Mouse (Mus musculus) cerebellum, adult 18-20 months (tissue): ENCODE data around the gene Fam222a.

Experiments
- DNase-seq, 2 experiments: peaks; one replicate each; pipeline ENCODE4 v3.0.0; 2021

Fam222a gene

GRCm38 (mm10) chr5:114560533-114560936, 7.3 kb upstream of the Fam222a start:
- no peak for DNase-seq

DNA sequence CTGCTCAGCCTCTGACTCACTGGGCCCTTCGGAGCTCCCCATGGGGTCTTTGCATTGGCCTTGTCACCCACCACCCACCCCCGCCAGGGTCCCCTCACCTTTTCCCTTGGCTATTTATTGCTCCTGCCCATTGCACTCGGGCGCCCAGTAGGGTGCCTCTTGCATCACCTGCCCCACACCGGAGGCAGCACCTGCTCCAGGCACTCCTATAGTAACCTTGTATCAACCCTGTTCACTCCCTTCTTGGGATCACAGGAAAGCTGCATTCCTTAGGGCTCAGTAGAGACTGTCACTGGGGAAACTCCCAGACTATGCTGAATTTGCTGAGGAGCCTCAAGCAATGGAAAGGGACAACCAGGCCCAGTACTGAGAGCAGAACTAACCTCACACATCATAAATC, 6.9 kb upstream of the Fam222a start:
- no peak for DNase-seq

DNA sequence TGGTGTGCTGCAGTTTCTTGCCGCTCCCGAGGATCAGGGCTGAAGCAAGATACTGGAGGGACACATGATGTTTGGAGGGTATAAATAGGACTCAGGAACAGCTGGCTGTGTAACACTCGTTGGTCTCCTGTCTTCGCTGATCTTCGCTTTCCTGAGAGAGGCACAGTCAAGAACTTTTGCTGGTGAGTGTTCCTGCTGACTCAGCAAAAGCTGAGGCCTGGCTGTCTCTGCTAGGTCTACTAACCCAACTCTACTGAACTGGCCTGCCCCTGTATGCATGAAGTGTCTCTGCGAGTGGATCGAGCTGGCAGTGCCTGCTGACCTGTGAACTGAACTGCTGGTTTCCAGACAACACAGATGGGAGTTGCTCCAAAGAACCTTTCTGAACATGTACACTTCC, 3.8 kb upstream of the Fam222a start:
- DNase-seq: no peak

- peak; percentile 50 to 69 for DNase-seq
Observed at GRCm38 (mm10) chr5:114565305-114565704, 2.5 kb upstream of the Fam222a start.

DNA sequence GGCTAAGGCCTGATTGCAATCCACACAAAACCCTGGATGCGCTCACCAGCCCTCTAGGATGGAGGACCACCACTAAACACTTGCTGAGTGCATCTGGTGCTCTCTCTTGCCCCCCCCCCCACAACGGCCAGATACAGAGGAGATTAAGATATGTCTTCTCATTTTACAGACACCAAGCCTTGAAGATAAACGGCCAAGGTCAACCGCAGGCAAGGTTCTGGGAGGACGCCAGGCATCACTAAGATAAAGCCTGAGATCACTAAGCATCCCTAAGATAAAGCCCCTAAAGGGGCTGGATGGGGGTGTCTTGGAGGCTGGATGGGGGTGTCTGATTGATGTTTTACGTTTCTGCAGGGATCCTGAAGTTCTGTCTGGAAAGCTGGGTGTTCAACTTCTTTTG, 2.1 kb upstream of the Fam222a start:
- DNase-seq: no peak

DNA sequence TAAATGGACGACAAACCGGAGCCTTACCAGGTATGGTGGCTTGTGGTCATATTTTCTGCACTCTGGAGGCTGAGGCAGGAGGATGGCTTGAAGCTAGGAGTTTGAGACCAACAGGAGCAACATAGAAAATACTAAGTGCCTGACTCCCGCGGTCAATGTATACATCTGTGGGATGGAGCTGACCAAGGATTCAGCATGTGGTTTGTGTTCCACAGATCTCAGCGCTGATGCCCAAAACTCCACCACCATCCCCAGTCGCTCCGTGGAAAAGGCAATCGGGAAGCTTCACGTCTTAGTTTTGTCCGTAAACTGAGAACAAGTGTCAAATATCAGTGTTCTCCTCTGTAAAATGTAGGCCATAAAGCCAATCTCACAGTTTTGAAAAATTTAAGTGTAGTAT, 1.4 kb upstream of the Fam222a start:
- no peak for DNase-seq

DNA sequence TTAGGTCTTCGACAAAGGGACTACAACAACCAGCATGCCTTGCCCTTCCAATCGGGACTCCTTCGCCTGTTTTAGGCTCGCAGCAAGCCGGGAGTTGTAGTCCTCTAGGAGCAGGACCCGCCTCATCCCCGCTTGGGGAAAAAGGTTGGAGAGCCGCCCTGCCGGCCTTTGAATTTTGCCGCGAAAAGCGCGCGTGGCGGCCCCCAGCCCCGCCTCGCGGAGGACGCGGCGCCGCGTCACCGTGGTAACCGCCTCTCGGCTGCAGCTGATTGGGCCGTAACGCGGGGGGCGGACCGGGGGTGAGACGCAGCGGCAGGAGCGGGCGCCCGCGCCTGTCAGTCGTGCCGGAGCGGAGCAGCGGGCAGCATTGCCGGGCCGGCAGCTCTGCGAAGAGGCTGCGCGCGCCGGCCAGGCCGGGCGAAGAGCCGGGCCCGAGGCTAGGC, 720 bp upstream of the Fam222a start:
- peak; percentile 96 to 97 for DNase-seq

- no peak for DNase-seq
Observed at GRCm38 (mm10) chr5:114568818-114569217, 1.0 kb downstream of the Fam222a start.

DNA sequence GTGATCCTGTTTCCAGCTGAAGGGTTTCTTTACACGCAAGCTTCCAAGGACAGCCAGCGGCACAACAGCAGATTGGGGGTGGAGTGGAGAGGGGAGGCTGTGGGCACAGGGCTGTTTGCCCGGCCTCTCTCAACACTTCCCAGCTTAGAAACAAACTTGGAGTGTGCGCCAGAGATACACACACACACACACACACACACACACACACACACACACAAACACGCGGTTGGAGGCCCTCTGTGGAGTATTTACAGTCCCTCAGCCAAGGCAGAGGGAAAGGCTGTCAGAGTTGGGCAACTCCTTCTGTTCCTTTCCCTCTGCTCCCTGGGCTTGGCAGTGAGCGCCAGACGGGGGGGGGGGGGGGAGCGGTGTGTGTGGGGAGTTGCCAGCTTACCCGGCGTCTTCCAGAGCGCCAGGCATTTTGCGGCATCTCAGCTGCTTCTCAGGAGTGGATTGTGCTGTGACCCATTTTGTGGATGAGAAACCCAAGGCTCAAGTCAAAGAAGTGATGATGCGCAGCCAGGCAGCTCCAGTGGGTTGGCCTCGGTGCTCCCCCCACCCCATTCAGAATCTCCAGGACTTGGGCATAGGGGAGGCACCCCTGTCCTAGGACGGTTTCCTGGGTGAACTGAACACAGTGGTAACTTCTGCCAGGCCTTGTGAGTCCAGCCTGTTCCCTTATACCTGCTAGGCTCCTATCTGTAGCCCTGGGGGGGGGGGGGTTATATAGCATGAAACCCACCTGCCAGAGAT, 2.3 kb downstream of the Fam222a start:
- DNase-seq: peak in 1 of 2 experiments; percentile 49

DNA sequence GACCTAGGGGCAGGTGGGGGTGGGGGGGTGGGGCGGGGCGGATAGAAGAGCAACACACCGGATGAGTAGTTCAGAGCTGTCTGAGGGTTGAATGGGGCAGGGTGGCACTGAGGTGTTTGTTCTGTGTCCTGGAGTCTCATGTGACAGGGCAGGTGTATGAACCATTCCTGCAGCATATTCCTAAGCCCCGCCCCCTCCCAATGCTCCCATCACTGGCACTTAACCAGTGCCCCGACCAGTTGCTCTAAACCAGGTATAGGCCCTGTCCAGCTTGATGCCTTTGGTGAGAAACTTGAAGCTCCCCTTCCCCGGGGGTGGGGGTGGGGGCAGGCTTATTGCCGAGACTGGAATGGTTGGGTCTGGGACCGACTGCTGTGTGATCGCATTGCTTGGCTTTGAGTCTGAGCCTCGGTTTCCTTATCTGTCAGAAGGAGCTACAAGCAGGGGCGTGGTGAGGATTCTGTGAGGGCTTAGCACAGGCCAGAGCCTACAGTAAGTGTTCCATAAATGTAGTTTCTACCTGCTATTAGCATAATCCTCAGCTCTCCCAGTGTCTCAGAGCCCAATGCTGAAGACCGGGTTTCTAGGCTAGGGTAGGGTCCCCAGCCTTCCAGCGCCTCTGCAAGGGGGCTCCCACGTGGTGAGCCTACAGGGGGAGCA, 3.1 kb downstream of the Fam222a start:
- DNase-seq: no peak

GRCm38 (mm10) chr5:114571451-114572030, 3.7 kb downstream of the Fam222a start:
- no peak for DNase-seq

DNA sequence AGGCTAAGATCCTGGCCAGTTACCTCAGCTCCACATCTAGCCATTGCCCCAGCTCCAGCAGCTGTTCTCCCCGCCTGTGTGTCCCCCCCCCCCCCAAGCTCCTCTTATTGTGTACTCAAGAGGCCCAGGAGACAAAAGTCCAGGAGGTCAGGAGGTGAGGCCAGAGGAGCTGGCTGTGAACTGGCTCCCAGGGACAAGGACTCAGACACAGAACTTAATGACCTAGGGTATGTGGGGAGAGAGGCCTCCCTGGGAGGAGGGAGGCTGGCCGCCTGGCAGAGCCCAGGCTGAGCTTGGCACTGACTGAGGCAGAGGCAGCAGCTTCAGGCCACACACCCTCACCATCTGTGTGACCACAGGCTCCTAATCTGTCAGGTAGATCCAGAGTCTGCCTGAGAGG, 5.2 kb downstream of the Fam222a start:
- DNase-seq: no peak

- DNase-seq: no peak
Observed at GRCm38 (mm10) chr5:114573920-114574628, 6.3 kb downstream of the Fam222a start.

DNA sequence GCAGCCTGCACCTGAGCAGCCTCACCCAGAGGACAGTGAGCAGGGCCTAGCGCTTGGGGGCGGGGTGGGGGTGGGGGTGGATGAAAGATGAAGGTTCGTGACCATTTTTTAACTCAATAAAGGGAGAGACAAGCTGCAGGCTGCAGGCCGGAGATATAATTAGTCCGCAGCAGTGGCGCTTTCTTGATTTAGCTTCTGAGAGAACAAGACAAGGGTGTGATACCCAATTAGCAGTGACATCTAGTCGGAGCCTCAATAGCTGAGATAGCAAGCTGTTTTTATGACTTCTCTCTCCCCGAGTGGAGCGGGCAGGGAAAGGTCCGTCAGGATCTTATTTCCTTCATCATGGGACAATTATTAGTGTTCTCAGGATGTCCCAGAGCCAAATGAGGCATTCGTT, 7.2 kb downstream of the Fam222a start:
- DNase-seq: no peak

- peak; percentile 57 to 63 for DNase-seq
Observed at GRCm38 (mm10) chr5:114575530-114575929, 7.7 kb downstream of the Fam222a start.

GRCm38 (mm10) chr5:114575986-114576605, 8.3 kb downstream of the Fam222a start:
- no peak for DNase-seq

DNA sequence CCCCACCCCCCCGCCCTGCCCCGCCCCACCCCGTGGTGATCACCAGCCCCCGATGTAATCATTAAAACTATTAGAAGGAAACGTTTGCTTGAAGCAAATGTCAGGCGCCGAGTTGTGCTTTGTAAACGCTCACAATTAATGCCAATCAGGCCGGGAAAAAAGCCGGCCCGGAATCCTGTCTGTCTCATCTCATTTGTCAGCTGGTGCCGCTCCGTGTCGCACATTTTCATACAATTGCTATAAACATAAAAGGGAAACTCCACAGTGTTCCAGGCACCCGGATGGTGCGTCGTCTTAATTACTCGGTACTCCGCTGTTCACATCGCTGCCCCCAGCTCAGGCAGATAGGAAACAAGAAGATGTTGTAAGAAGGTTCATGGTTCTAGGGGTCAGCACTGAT, 10.5 kb downstream of the Fam222a start:
- DNase-seq: no peak

GRCm38 (mm10) chr5:114579714-114580357, 12.0 kb downstream of the Fam222a start:
- DNase-seq: no peak

- no peak for DNase-seq
Observed at GRCm38 (mm10) chr5:114581486-114581885, 13.7 kb downstream of the Fam222a start.

GRCm38 (mm10) chr5:114583046-114583445, 15.2 kb downstream of the Fam222a start:
- DNase-seq: no peak

DNA sequence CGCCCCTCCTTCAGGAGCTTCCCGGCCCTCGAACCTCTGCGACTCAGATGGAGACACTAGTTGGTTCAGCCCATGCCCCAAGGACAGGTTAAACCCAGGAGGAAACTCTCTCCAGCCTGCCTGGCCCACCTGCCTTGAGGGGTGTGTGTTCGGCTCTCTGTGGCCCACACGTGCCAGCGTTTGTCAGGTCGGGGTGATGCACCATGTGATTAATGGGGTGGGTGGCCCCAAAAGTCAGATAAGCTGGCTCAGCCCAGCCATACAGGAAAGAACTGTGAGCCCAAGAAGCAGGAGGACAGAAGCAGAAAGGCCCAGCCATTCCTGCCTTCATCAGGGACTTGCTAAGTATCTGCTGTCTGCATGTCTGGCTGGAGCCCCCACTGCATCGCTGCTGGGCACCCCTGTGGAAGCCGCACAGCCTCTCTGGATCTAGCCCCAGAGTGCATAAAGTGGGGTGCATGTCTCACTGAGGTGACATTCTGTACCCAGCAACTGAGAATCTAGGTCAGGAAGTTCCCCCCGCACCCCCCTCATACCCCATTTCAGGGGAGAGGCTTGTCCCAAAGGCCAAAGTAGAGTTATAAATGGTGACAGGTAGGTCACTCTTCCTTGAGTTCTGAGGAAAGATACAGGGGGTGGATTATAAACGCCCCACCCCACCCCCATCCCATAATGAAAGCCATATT, 15.8 kb downstream of the Fam222a start:
- DNase-seq: no peak
